Mouse (Mus musculus): Measurements from ENCODE around the gene Msh3. TPM values are rescaled to one million over a fixed set of nuclear protein-coding genes. Genes with fewer than 3 reads are reported as not detected.

The Msh3 gene
- polyA plus RNA-seq, 1 experiment, result not detected

- Histone ChIP-seq H3K4me1 (ENCODE audit: control insufficient read depth, insufficient read depth, low read length) (no peaks in the 10 kb centered on the region), H3K4me3 (ENCODE audit: insufficient read depth, low read depth, low read length) (no peak overlapping the region), H3K27ac (ENCODE audit: insufficient read depth, low read depth, low read length) (no peak overlapping the region)
- 88% methylated on average over 5 of the region's 5 CpGs for WGBS
- no peak for TF ChIP-seq POLR2A (IDR thresholded peaks at IDR 0.05; ENCODE audit: insufficient read depth, low read depth, low read length)
- TF ChIP-seq CTCF (IDR thresholded peaks at IDR 0.05; ENCODE audit: insufficient read depth, low read depth, low read length), result no peak
Observed at GRCm38 (mm10) chr13:92304291-92304690, 50.5 kb downstream of the Msh3 start.

DNA sequence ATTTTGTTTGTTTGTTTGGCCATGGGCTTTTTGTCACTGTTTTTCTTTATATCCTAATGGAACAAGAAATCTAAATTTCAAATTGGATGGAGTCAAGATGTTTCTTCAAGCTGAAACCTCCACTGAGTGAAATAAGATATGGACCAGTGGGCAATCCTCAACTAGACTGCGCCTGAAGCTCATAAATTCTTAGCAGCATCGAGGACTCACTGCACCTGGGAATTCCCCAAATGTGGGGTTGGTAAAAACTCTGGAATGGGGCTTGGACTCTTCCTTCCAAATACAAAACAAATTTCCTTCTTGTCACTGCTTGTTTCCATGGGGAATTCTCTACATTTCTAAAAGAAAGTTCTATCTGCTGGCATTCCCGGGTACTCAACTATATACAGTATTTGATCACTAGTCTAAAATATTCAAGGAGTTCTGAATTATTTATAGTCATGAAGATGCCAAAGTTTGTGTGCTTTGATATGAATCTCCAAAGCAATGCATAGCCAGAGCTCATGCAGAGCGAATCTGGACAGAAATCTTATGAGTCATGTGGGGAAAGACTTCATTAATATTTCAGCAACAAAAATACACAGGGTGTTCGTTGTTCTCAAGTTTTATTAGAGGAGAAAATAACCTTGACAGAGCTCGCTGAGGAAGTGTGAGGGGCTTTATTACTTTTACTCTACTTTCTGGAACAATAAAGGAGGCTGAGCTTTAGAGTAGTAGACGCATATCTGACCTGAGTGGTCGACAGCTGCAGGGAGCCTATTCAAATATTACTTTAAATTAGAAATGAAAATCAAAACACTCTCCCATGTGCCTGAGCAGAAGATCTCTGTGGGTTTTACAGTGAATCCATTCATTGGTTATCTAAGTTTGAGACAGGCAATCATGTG lies 51.5 kb downstream of the Msh3 start:
- no peak overlapping the region for H3K27ac ChIP-seq (ENCODE audit: insufficient read depth, low read depth, low read length)
- no peaks in the 10 kb centered on the region for H3K4me1 ChIP-seq (ENCODE audit: control insufficient read depth, insufficient read depth, low read length)
- WGBS, result 68% methylated on average over 8 of the region's 8 CpGs
- no peak for TF ChIP-seq POLR2A (IDR thresholded peaks at IDR 0.05; ENCODE audit: insufficient read depth, low read depth, low read length)
- TF ChIP-seq CTCF (IDR thresholded peaks at IDR 0.05; ENCODE audit: insufficient read depth, low read depth, low read length), result no peak
- no peak overlapping the region for H3K4me3 ChIP-seq (ENCODE audit: insufficient read depth, low read depth, low read length)

- TF ChIP-seq POLR2A (IDR thresholded peaks at IDR 0.05; ENCODE audit: insufficient read depth, low read depth, low read length) (no peak), CTCF (IDR thresholded peaks at IDR 0.05; ENCODE audit: insufficient read depth, low read depth, low read length) (no peak)
- Histone ChIP-seq H3K4me1 (ENCODE audit: control insufficient read depth, insufficient read depth, low read length) (no peaks in the 10 kb centered on the region), H3K4me3 (ENCODE audit: insufficient read depth, low read depth, low read length) (no peak overlapping the region), H3K27ac (ENCODE audit: insufficient read depth, low read depth, low read length) (no peak overlapping the region)
- 84% methylated on average over 4 of the region's 4 CpGs for WGBS
Observed at GRCm38 (mm10) chr13:92302466-92302865, 52.3 kb downstream of the Msh3 start.

DNA sequence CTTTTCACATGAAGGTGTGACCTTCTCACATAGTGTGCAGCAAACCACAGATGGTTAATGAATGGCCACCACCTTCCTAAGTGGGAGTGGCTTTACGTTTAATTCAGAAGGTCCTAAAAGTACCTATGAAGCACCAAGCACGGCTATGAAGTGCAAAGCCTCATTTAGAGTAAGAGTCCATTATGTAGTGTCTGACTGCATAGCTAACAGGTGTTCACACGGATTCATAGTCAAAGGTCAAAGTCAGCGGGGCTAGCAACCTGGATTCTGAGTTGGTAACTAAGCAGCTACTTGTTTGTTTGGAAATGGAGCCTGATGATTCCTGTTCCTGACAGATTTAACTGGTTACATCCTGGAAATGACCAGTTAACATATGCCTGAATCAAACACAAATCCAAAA lies 53.0 kb downstream of the Msh3 start:
- Histone ChIP-seq H3K4me3 (ENCODE audit: insufficient read depth, low read depth, low read length) (no peak overlapping the region), H3K27ac (ENCODE audit: insufficient read depth, low read depth, low read length) (no peak overlapping the region), H3K4me1 (ENCODE audit: control insufficient read depth, insufficient read depth, low read length) (no peaks in the 10 kb centered on the region)
- 92% methylated on average over 4 of the region's 4 CpGs for WGBS
- no peak for TF ChIP-seq CTCF (IDR thresholded peaks at IDR 0.05; ENCODE audit: insufficient read depth, low read depth, low read length)
- TF ChIP-seq POLR2A (IDR thresholded peaks at IDR 0.05; ENCODE audit: insufficient read depth, low read depth, low read length), result no peak

- H3K4me1 ChIP-seq (ENCODE audit: control insufficient read depth, insufficient read depth, low read length), result no peaks in the 10 kb centered on the region
- TF ChIP-seq POLR2A (IDR thresholded peaks at IDR 0.05; ENCODE audit: insufficient read depth, low read depth, low read length) (no peak), CTCF (IDR thresholded peaks at IDR 0.05; ENCODE audit: insufficient read depth, low read depth, low read length) (no peak)
- no peak overlapping the region for H3K4me3 ChIP-seq (ENCODE audit: insufficient read depth, low read depth, low read length)
- WGBS, result 100% methylated on average over 1 of the region's 1 CpGs
- no peak overlapping the region for H3K27ac ChIP-seq (ENCODE audit: insufficient read depth, low read depth, low read length)
Observed at GRCm38 (mm10) chr13:92299522-92299921, 55.3 kb downstream of the Msh3 start.

GRCm38 (mm10) chr13:92297021-92297420 lies 57.8 kb downstream of the Msh3 start:
- no peak overlapping the region for H3K4me3 ChIP-seq (ENCODE audit: insufficient read depth, low read depth, low read length)
- WGBS, result 75% methylated on average over 2 of the region's 2 CpGs
- no peaks in the 10 kb centered on the region for H3K4me1 ChIP-seq (ENCODE audit: control insufficient read depth, insufficient read depth, low read length)
- no peak for TF ChIP-seq CTCF (IDR thresholded peaks at IDR 0.05; ENCODE audit: insufficient read depth, low read depth, low read length)
- no peak for TF ChIP-seq POLR2A (IDR thresholded peaks at IDR 0.05; ENCODE audit: insufficient read depth, low read depth, low read length)
- no peak overlapping the region for H3K27ac ChIP-seq (ENCODE audit: insufficient read depth, low read depth, low read length)

DNA sequence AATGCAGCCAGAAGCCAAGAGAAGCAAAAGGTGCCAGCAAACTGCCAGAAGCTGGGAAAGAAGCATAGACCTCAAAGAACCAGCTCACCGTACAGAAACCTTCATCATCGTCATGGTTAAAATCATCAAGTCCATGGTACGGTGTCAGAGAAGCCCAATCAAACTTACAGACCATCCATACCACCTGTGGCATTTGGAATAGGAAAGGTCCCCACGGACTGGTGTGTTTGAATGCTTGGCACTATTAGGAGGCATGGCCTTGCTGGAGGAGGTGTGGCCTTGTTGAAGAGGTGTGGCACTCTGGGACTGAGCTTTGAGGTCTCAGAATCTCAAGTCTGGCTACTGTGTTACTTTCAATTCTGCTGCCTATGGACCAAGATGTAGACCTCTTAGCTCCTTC lies 58.3 kb downstream of the Msh3 start:
- no peak for TF ChIP-seq CTCF (IDR thresholded peaks at IDR 0.05; ENCODE audit: insufficient read depth, low read depth, low read length)
- TF ChIP-seq POLR2A (IDR thresholded peaks at IDR 0.05; ENCODE audit: insufficient read depth, low read depth, low read length), result no peak
- H3K4me1 ChIP-seq (ENCODE audit: control insufficient read depth, insufficient read depth, low read length), result no peaks in the 10 kb centered on the region
- H3K4me3 ChIP-seq (ENCODE audit: insufficient read depth, low read depth, low read length), result no peak overlapping the region
- H3K27ac ChIP-seq (ENCODE audit: insufficient read depth, low read depth, low read length), result no peak overlapping the region
- 95% methylated on average over 4 of the region's 4 CpGs for WGBS

- TF ChIP-seq POLR2A (IDR thresholded peaks at IDR 0.05; ENCODE audit: insufficient read depth, low read depth, low read length), result no peak
- no peak overlapping the region for H3K27ac ChIP-seq (ENCODE audit: insufficient read depth, low read depth, low read length)
Observed at GRCm38 (mm10) chr13:92293883-92294282, 60.9 kb downstream of the Msh3 start.

GRCm38 (mm10) chr13:92291605-92292004 lies 63.2 kb downstream of the Msh3 start:
- H3K4me1 ChIP-seq (ENCODE audit: control insufficient read depth, insufficient read depth, low read length), result peaks cover 3% of the 10 kb centered on the region; the same call in 1 of the 2 replicates
- TF ChIP-seq CTCF (IDR thresholded peaks at IDR 0.05; ENCODE audit: insufficient read depth, low read depth, low read length), result no peak
- H3K27ac ChIP-seq (ENCODE audit: insufficient read depth, low read depth, low read length), result no peak overlapping the region
- 73% methylated on average over 4 of the region's 4 CpGs for WGBS
- no peak overlapping the region for H3K4me3 ChIP-seq (ENCODE audit: insufficient read depth, low read depth, low read length)

More at GRCm38 (mm10) chr13:92293883-92294282, 60.9 kb downstream of the Msh3 start:
- WGBS, result 91% methylated on average over 5 of the region's 5 CpGs
- Histone ChIP-seq H3K4me1 (ENCODE audit: control insufficient read depth, insufficient read depth, low read length) (peaks cover 3% of the 10 kb centered on the region; the same call in 1 of the 2 replicates), H3K4me3 (ENCODE audit: insufficient read depth, low read depth, low read length) (no peak overlapping the region)
